Mouse (Mus musculus) ES-Bruce4 (cell line): Measurements from ENCODE around the gene Sv2c. TPM values are rescaled to one million over a fixed set of nuclear protein-coding genes. Genes with fewer than 3 reads are reported as not detected.
A peak's percentile ranks its signal among the peaks of the same experiment; 100 is the strongest.

Experiments
- H3K27ac ChIP-seq: 2 replicates; pipeline ENCODE4 v1.5.1; 2012; ENCODE audit warnings: low read length, inconsistent platforms; ENCODE audit not compliant: insufficient read depth
- H3K27me3 ChIP-seq: 2 replicates; pipeline ENCODE4 v1.6.1; 2012; ENCODE audit warnings: mild to moderate bottlenecking, low read length, inconsistent platforms; ENCODE audit not compliant: control insufficient read depth, poor library complexity, insufficient read depth, severe bottlenecking
- H3K36me3 ChIP-seq: 2 replicates; pipeline ENCODE4 v1.6.1; 2012; ENCODE audit warnings: inconsistent platforms, mild to moderate bottlenecking, low read length, moderate library complexity; ENCODE audit not compliant: control insufficient read depth, poor library complexity, insufficient read depth, severe bottlenecking
- H3K4me1 ChIP-seq: one replicate; pipeline ENCODE4 v1.8.1; 2011; ENCODE audit warnings: low read length; ENCODE audit not compliant: control insufficient read depth, insufficient read depth
- H3K4me3 ChIP-seq: 2 replicates; pipeline ENCODE4 v1.5.1; 2011; ENCODE audit warnings: low read depth, mild to moderate bottlenecking, low read length
- H3K9ac ChIP-seq: 2 replicates; pipeline ENCODE4 v1.6.1; 2012; ENCODE audit warnings: low read depth, mild to moderate bottlenecking, inconsistent platforms; ENCODE audit not compliant: poor library complexity, severe bottlenecking
- H3K9me3 ChIP-seq: replicated peaks from 2 replicates; pipeline ENCODE4 v1.6.1; 2012; ENCODE audit warnings: mild to moderate bottlenecking, low read length, inconsistent platforms; ENCODE audit not compliant: control insufficient read depth, poor library complexity, insufficient read depth, severe bottlenecking
- CTCF ChIP-seq: IDR thresholded peaks from one replicate; pipeline ENCODE4 v1.8.1; 2011; ENCODE audit warnings: low read depth, low read length
- EP300 ChIP-seq: IDR thresholded peaks from 2 replicates; pipeline ENCODE4 v1.6.1; 2011; ENCODE audit warnings: low read depth, low read length; ENCODE audit not compliant: insufficient read depth
- POLR2A ChIP-seq: IDR thresholded peaks from one replicate; pipeline ENCODE4 v1.8.1; 2011; ENCODE audit warnings: low read length; ENCODE audit not compliant: insufficient read depth
- polyA plus RNA-seq: library from polyadenylated mRNA; stranded (reverse); fragments of >200 nt; gene quantifications from 2 replicates; pipeline ENCODE4 v1.2.4, GENCODE M21; 2011; ENCODE audit warnings: low read depth; ENCODE audit not compliant: missing spikeins, insufficient read depth, insufficient read length

Sv2c gene
- polyA plus RNA-seq, 1 experiment, result 0.19 TPM

DNA sequence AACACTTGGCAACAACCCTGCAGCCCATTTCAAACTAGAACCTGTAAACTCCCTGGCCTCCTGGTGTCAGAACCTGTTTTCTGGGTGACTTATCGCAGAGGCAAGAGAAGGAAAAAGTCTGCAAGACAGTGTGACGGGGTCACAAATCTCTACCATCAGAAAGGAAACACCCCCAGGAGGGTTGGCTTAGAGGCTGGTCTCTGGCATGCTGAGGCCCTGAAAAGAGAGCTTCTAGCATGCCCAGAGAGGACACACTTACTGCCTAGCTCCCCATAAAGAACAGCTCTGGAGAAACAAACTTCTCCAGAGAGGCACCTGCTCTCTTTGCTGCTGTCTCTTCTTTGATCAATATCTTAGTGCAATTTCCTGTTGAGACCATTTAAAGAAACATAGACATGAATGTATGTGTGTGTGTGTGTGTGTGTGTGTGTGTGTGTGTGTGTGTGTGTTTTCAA lies 176.0 kb downstream of the Sv2c start:
- no peaks in the 10 kb centered on the region for H3K27me3 ChIP-seq
- no peaks in the 10 kb centered on the region for H3K36me3 ChIP-seq
- no peak overlapping the region for H3K4me3 ChIP-seq
- TF ChIP-seq EP300 (no peak), CTCF (no peak), POLR2A (no peak)
- H3K27ac ChIP-seq, result no peak overlapping the region
- no peaks in the 10 kb centered on the region for H3K4me1 ChIP-seq
- no peaks in the 10 kb centered on the region for H3K9me3 ChIP-seq
- H3K9ac ChIP-seq, result no peak overlapping the region

DNA sequence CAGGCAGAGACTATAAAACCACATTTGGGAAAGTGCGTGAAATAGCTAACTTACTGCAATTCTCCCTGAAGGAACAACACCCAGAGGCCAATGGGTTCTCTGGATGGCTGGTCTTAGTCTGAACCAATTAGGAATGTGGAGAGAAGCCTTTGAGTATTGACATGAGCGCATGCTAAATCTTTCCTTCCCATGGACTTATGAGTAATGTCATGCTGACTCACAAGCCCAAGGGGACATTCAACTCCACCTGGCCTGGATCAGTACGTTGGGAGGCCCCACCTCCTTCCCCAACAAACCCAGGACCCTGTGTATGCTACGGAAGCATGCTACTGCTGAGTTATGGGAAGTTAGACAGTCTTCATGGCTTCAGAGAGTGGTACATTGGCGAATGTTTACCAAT lies 177.2 kb downstream of the Sv2c start:
- Histone ChIP-seq H3K36me3 (no peaks in the 10 kb centered on the region), H3K4me3 (no peak overlapping the region), H3K27ac (no peak overlapping the region), H3K9ac (no peak overlapping the region), H3K27me3 (no peaks in the 10 kb centered on the region), H3K4me1 (no peaks in the 10 kb centered on the region), H3K9me3 (no peaks in the 10 kb centered on the region)
- TF ChIP-seq CTCF (no peak), EP300 (no peak), POLR2A (no peak)

DNA sequence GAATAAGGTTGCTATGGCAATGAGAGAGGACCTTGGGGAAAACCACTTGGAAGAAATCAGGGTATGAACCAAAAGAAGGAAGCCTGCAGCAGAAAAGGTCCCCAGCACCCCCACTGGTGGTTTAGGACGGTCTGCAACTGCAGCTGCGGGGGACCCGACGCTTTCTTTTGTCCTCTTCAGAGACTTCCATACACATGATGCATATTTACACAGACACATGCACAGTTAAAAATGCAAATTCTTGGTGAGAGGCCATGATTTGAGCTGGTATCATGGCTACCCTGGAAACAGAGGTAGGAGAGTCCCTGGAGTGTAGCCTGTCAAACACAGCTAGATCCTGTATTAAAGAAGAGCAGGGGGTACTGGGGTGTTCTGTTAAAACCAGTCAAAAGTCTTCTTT lies 178.7 kb downstream of the Sv2c start:
- no peak overlapping the region for H3K27ac ChIP-seq
- H3K9ac ChIP-seq, result no peak overlapping the region
- H3K4me3 ChIP-seq, result no peak overlapping the region
- H3K4me1 ChIP-seq, result no peaks in the 10 kb centered on the region
- H3K9me3 ChIP-seq, result no peaks in the 10 kb centered on the region
- no peak for TF ChIP-seq CTCF
- TF ChIP-seq EP300, result no peak
- no peak for TF ChIP-seq POLR2A
- no peaks in the 10 kb centered on the region for H3K27me3 ChIP-seq
- H3K36me3 ChIP-seq, result no peaks in the 10 kb centered on the region

DNA sequence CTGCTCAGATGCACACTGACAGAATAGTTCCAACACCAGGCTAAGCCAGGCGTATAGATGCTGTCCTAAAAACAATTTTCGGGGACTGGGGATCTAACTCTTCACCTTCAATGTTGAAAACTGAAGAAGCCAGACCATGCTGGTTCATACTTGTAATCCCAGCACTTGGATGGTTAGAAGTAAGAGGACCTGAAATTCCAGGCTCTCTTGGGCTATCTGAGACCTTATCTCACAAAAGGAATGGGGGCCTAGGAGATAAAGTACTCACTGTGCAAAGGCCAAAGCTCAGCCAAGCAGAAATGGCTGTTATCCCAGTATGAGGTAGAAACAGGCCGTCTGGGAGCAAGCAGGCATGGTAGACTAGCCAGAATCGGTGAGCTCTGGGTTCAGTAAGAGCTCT lies 180.1 kb downstream of the Sv2c start:
- H3K4me1 ChIP-seq, result no peaks in the 10 kb centered on the region
- TF ChIP-seq EP300 (no peak), POLR2A (no peak), CTCF (no peak)
- H3K9me3 ChIP-seq, result no peaks in the 10 kb centered on the region

DNA sequence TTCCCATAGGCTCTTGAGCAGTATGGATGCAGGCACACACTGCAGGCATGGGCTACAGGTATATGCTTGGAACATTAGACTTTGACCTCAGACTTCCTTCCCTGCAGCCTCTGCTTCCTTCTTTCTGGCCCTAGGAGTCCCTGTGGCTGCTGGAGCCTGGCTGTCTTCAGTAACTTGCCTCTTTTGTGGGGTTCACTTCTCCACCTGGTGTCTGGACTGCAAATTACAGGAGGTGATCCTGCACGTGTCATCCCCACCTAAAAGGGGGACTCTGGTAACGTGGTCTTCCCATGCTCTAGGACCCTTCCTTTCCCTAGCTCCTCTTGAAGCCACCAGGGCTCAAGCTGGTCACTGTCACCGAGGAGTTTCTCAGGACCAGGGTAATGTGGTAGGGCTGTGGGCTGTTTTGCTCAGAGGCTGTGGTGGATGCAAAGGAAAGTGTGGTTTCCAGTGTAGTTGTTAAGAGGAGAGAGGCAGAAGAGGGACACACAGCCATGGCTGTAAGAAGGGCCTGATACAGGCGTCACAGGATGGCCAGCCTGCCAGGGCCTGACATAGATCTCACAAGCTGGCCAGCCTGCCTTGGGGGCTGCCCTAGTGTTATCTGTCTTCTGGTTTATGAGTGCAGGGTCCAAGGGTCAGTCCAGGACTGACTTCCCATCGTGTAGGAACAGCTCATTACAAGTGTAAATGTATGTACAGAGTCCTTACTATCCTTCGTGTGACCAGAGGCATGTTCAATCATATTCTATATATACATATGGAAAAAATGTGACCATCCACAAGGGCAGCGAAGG lies 181.1 kb downstream of the Sv2c start:
- TF ChIP-seq CTCF (peak; percentile 24), EP300 (no peak), POLR2A (no peak)
- Histone ChIP-seq H3K27me3 (no peaks in the 10 kb centered on the region), H3K9me3 (no peaks in the 10 kb centered on the region), H3K4me3 (no peak overlapping the region), H3K27ac (no peak overlapping the region), H3K4me1 (no peaks in the 10 kb centered on the region), H3K9ac (no peak overlapping the region), H3K36me3 (no peaks in the 10 kb centered on the region)

More for the DNA sequence above, 180.1 kb downstream of the Sv2c start:
- Histone ChIP-seq H3K36me3 (no peaks in the 10 kb centered on the region), H3K4me3 (no peak overlapping the region), H3K27me3 (no peaks in the 10 kb centered on the region), H3K9ac (no peak overlapping the region), H3K27ac (no peak overlapping the region)

DNA sequence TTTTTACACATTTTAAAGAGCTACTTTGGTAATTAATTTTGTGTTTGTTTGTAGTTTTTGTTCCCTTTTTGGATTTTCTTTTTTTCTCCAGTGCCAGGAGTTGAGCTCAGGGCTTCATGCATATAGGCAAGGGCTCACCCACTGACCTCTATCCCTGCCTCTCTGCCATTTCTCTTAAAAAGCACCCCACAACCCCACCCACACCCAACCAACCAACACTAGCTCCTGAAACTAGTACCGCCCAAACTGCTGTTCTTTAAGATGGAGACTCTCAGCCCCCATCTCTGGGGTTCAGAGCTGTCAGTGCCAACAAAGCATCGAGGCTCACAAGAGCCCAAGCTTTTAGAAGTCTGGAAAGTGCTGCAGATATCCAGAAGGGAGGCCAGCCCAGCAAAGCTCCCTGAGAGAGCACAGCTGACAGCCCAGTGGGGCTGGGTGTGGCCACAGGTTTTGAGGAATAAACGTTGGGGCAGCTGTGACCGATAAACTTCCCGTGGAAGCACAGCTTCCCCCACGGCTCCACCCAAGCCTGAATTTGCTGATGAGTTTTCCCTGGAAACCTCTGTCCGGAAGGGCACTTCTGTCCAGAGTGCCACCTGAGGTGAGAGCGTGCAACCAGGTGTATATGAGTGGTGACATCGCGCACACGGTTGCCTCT lies 181.8 kb downstream of the Sv2c start:
- TF ChIP-seq EP300 (no peak), POLR2A (no peak), CTCF (no peak)
- Histone ChIP-seq H3K9me3 (no peaks in the 10 kb centered on the region), H3K4me3 (no peak overlapping the region), H3K27me3 (no peaks in the 10 kb centered on the region), H3K4me1 (no peaks in the 10 kb centered on the region), H3K27ac (no peak overlapping the region), H3K36me3 (no peaks in the 10 kb centered on the region), H3K9ac (no peak overlapping the region)
